Mouse (Mus musculus) CD4-positive helper T cell, adult 2 months (primary cell): ENCODE data around the gene Snd1.

Experiments used
- DNase-seq: peaks from one replicate; pipeline ENCODE4 v3.0.0-alpha.2; 2012; ENCODE audit warnings: low read depth, missing footprints, low spot score

The Snd1 gene

DNA sequence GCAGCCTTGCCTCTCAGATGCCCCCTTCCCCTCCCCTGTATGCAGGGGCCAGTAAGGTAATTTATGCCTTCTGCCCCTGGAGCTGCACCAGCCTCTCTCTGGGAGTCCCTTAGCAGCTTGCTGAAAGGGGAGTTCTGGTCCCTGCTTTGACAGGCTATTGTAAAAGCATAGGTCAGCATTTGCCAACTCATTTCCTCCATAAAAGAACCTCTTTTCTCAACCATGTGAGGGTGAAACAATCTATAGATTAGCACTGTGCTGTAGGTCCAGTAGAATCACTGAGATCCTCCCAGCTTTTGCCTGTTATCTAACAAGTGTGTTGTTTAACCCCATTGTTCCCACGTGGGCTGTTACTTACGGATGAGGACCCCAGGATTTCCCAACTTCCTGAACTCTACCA, 359.1 kb downstream of the Snd1 start:
- DNase-seq = no peak

DNA sequence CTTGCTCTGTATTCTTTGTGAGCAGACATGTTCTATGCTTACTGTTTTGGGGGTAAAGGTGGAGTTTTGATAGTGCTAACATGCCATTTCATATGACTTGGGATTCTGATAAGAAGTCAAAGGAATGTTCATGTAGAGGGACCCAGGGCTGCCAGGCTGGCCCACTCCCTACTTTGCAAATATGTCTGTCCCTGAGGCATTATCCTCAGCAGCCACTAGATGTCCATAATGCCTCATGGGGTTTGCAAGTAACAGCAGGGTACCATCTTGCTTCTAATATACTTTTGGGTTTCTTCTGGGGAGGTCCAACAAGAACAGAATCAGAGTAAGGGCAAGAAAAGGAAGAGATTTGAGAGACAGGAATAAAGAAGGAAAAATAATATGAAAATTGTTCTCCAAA, 361.7 kb downstream of the Snd1 start:
- no peak for DNase-seq

- DNase-seq = no peak
These were observed 366.6 kb downstream of the Snd1 start for GRCm38 (mm10) chr6:28841569-28841968.

DNA sequence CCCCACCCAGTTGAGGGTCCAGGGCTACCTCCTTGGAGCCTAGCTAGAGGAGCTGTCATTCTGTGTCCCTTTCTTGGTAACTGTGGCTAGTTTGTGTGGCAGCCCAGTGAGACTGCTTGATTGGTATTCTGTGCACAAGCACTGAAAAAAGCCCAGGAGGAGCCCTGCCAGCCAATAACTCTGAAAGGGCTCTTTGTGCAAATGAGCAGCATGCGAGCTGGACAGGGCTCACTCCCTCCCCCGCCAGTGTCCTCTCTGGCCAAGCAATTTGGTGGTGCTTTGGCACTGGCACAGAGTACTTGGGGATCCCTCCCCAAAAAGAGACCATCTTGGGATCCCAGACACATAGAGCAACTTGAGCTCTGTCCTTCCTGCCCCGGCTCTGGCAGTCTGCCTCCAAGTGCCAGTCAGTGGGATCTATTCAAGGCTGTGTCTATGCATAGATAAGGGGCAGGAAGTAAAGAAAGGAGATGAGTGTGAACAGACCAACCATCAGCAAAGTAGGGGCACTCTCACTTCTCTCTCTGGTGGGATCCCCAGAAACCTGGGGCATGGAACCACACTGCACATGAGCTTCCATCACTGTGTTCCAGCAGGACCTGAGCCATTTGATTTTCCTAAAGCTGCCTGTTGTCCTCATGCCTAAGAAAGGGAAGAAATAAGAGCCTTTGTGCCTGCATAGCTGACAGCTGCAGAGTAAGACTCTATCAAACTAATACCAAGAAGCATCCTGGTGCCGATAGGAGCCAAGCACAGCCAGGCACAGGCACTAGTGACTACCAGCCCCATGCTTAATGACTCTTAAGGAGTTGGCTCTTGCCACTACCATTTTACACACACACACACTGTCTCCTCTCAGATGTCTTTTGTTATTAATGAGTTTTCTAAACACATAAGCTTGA, 367.7 kb downstream of the Snd1 start:
- no peak for DNase-seq

DNA sequence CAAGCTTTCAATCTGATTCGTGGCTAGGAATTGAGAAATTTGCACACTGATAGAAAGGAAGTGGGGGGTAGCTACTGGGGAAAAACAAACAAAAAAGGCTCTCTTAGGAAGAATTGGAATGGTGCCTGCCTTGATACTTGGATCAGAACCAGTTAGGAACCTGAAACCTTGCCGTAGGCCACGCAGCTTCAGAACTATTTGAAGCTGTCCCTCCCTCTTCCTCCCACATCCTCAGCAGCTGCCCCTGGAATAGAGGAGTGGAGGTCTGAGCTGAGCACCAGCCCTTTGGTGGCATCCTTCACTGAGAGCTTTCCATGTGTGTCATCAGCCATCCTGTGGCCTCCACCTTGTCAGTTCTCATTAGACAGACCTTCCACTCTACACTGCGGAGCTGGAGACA, 370.7 kb downstream of the Snd1 start:
- DNase-seq = no peak

- no peak for DNase-seq
These were observed 372.7 kb downstream of the Snd1 start for GRCm38 (mm10) chr6:28847616-28848015.

DNA sequence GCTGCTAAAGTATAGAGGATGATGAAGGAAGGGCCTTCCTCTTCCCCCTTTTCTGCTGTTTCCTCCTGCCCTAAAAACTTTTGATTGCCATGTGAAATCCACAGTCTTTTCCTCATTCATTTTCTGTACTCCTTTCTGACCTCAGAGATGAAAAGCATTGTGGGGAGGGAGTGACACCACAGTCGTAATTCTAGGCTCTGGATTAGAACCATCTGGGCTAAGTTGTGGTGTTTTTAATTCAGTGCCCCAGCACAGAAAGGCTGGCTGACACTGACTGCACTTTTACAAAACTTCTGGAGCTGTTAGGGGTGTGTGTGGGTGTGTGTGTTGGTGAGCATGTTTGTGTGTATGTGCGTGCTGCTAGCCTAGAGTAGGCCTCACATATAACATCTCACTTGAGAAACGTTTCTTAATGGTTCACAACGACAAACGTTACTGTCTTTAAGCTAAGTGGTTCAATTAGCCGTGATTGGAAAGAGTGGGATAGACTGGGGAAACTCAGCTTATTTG, 373.4 kb downstream of the Snd1 start:
- DNase-seq = no peak

- no peak for DNase-seq
These were observed 374.0 kb downstream of the Snd1 start for GRCm38 (mm10) chr6:28848891-28849290.

DNA sequence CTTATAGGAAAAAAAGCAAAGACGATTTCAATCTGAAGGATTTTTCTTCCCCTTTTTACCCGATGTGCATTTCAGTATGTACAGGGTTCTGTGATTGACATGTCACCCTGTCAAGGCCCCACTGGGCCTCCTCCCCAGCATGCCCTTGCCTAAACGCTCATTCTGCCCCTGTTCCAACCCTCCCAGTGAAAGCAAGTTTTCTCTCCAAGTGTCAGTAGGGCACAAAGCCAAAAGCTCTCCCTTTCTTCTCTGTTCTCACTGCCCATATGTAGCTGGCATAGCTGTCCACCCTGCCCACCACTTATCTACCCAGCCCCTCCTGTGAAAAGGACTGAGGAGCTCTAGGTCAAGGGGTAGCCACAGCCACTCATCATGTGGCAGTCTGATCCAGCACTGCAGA, 374.4 kb downstream of the Snd1 start:
- no peak for DNase-seq

GRCm38 (mm10) chr6:28850326-28850900, 375.5 kb downstream of the Snd1 start:
- no peak for DNase-seq

- no peak for DNase-seq
These were observed 377.4 kb downstream of the Snd1 start for GRCm38 (mm10) chr6:28852342-28852741.

GRCm38 (mm10) chr6:28853164-28853563, 378.2 kb downstream of the Snd1 start:
- DNase-seq = no peak

DNA sequence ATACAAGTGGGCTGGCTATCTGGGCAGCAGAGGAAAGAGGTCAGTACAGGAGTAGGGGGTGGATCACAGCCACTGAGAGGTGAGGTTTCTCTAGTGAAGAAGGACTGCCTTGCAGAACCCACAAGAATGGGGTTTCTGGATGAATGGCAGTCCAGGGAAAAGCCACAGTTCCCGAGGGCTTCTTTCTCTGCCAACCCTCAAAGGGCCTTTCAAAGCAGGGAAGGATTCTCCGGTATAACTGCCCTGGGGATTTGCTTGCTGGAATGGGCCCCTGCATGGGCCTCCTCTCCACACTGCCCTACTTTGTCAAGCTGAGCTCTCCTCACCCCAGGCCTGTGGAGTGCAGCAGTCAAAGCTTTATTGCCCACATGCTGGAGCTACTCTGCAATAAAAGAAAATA, 378.7 kb downstream of the Snd1 start:
- no peak for DNase-seq

- DNase-seq = no peak
These were observed 379.7 kb downstream of the Snd1 start for GRCm38 (mm10) chr6:28854598-28854997.

DNA sequence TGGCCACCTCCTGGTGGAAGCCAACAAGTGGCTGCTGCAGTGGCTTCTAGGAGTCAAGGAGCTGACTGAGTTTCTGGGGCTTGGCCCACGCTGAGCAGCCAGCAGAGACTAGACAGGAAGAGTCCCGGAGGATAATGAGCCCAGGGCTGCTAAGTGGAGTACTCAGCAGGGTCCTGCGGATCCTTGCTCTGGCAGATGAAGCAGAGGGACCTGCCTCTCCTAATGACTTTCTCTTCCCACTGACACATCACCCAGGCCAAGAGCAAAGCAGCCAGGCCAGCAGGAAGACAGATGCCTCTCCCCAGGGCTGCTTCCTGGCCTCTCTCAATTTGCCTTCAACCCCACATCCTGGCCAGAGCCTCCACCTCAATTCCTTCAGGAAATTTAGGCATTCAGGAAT, 380.5 kb downstream of the Snd1 start:
- no peak for DNase-seq

GRCm38 (mm10) chr6:28856789-28857188, 381.9 kb downstream of the Snd1 start:
- DNase-seq = no peak

- no peak for DNase-seq
These were observed 382.6 kb downstream of the Snd1 start for GRCm38 (mm10) chr6:28857198-28858180.

- no peak for DNase-seq
These were observed 384.2 kb downstream of the Snd1 start for GRCm38 (mm10) chr6:28859094-28859493.

GRCm38 (mm10) chr6:28860450-28860849, 385.5 kb downstream of the Snd1 start:
- DNase-seq = no peak

DNA sequence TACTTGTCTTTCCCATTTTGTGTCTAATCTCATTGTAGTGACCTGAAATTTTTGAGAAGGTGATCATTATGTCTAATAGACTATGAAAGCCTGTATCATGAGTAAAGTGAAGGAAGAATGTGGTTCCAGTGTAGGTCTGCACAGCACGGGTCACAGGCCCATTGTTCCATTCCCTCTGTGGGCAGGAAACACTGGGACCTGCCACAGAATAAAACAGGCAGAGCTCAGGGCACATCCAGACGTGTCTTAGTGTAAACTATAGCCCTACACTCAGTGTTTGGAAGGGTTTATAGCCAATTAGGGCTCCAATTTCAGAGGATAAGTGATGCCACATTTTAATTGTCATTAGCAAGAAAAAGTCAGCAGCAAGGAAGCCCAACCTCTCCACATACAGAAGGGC, 386.0 kb downstream of the Snd1 start:
- no peak for DNase-seq

DNA sequence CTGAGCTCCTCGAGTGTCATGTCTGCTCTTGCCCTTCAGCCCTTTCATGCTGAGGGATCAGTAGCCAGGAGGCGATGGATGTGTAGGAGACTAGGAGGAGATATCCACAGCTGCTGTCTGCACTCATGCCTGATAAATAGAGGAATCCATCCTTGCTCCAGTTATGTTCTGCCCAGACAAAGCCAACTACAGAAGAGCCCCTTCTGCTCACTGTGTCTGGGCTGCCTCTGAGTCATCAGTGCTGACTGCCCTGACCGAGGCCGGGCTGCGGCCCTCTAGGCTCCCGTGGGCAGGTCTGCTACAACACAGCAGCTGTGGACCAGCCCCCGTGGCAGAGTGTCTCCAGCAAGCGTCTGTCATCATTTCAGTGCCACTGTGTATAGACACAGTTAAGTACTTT, 387.4 kb downstream of the Snd1 start:
- no peak for DNase-seq

DNA sequence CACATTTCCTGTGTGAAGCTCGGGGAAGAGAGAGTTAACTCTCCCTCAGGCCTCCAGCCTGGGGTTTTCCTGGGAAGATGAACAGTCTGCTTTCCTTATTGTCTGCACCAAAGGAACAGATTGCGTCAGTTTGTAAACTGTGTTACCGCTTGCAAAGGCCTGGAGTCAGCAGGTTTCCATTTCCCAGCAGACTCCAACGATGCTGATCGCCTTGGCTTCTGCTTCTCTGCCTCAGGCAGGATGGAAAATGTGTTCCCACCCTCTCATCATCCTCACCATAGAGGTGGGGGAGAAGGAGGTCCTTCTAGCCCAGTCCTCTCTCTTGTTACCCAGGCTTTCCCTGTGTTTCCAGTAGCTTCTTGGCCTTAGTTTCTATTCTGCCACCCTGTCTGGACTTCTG, 389.7 kb downstream of the Snd1 start:
- DNase-seq = no peak
